Mouse (Mus musculus) right cerebral cortex, adult 18-20 months (tissue): Measurements from ENCODE around the gene Csk.
A peak's percentile ranks its signal among the peaks of the same experiment; 100 is the strongest.

ENCODE experiments used
- DNase-seq: peaks from one replicate; pipeline ENCODE4 v3.0.0; 2022; ENCODE audit warnings: mixed read lengths

Gene Csk

GRCm38 (mm10) chr9:57653283-57653682 lies at the start of gene Csk:
Csk (minus strand) TSS chr9:57653631.
- DNase-seq, result no peak

- no peak for DNase-seq
Measured at GRCm38 (mm10) chr9:57698466-57699150, 45.2 kb upstream of the Csk start.

- no peak for DNase-seq
Measured at GRCm38 (mm10) chr9:57697380-57697779, 43.9 kb upstream of the Csk start.

- peak; percentile 70 for DNase-seq
Measured at GRCm38 (mm10) chr9:57696380-57697285, 43.2 kb upstream of the Csk start.

- DNase-seq, result no peak
Measured at GRCm38 (mm10) chr9:57694108-57694507, 40.7 kb upstream of the Csk start.

- no peak for DNase-seq
Measured at GRCm38 (mm10) chr9:57688606-57689005, 35.2 kb upstream of the Csk start.

GRCm38 (mm10) chr9:57688158-57688557 lies 34.7 kb upstream of the Csk start:
- DNase-seq, result no peak

- no peak for DNase-seq
Measured at GRCm38 (mm10) chr9:57687751-57688150, 34.3 kb upstream of the Csk start, which contains the start of gene Cyp1a1. Cyp1a1 (plus strand) TSS chr9:57687928.

GRCm38 (mm10) chr9:57686011-57686410 lies 32.6 kb upstream of the Csk start:
- DNase-seq, result no peak

- no peak for DNase-seq
Measured at GRCm38 (mm10) chr9:57683520-57683919, 30.1 kb upstream of the Csk start, which contains the start of gene Cyp1a2. Cyp1a2 (minus strand) TSS chr9:57683703.

GRCm38 (mm10) chr9:57681411-57681810 lies 28.0 kb upstream of the Csk start:
- DNase-seq, result no peak

- DNase-seq, result no peak
Measured at GRCm38 (mm10) chr9:57671500-57671899, 18.1 kb upstream of the Csk start.

GRCm38 (mm10) chr9:57671037-57671436 lies 17.6 kb upstream of the Csk start:
- DNase-seq, result no peak

- no peak for DNase-seq
Measured at GRCm38 (mm10) chr9:57669566-57669965, 16.1 kb upstream of the Csk start.

GRCm38 (mm10) chr9:57668277-57668676 lies 14.8 kb upstream of the Csk start:
- no peak for DNase-seq

- DNase-seq, result no peak
Measured at GRCm38 (mm10) chr9:57667817-57668216, 14.4 kb upstream of the Csk start.

GRCm38 (mm10) chr9:57667136-57667535 lies 13.7 kb upstream of the Csk start:
- DNase-seq, result no peak

- DNase-seq, result no peak
Measured at GRCm38 (mm10) chr9:57666536-57666935, 13.1 kb upstream of the Csk start.

GRCm38 (mm10) chr9:57664616-57665015 lies 11.2 kb upstream of the Csk start:
- DNase-seq, result no peak

- no peak for DNase-seq
Measured at GRCm38 (mm10) chr9:57661552-57661951, 8.1 kb upstream of the Csk start.

- DNase-seq, result no peak
Measured at GRCm38 (mm10) chr9:57660501-57660900, 7.1 kb upstream of the Csk start.

- peak; percentile 74 for DNase-seq
Measured at GRCm38 (mm10) chr9:57659774-57660173, 6.3 kb upstream of the Csk start.

GRCm38 (mm10) chr9:57658970-57659369 lies 5.5 kb upstream of the Csk start:
- no peak for DNase-seq

GRCm38 (mm10) chr9:57657843-57658242 lies 4.4 kb upstream of the Csk start:
- DNase-seq, result no peak
